Mouse (Mus musculus) embryonic facial prominence, embryonic 14.5 days (tissue): ENCODE data around the gene Hoxb6. TPM values are rescaled to one million over a fixed set of nuclear protein-coding genes. Genes with fewer than 3 reads are reported as not detected.

Source experiments
- ATAC-seq: fragments of 200-750 bp; cut with Nextera tagmentation; 2 replicates; pipeline ENCODE4 v1.8.0; 2017; ENCODE audit warnings: low read depth, moderate number of reproducible peaks, moderate TSS enrichment
- DNase-seq: peaks from one replicate; pipeline ENCODE4 v3.0.0-alpha.2; 2015; ENCODE audit warnings: low spot score
- H3K27ac ChIP-seq: fragments of 300-500 bp; sonication (generic); replicated peaks from 2 replicates; pipeline ENCODE4 v1.5.1; 2014; ENCODE audit warnings: low read depth, mild to moderate bottlenecking, low read length, moderate library complexity
- H3K27me3 ChIP-seq: fragments of 300-500 bp; sonication (generic); replicated peaks from 2 replicates; pipeline ENCODE4 v1.6.1; 2014; ENCODE audit warnings: low read length; ENCODE audit not compliant: control insufficient read depth, insufficient read depth
- H3K36me3 ChIP-seq: fragments of 300-500 bp; sonication (generic); 2 replicates; pipeline ENCODE4 v1.6.1; 2014; ENCODE audit warnings: low read length, mixed read lengths; ENCODE audit not compliant: control insufficient read depth, insufficient read depth
- H3K4me1 ChIP-seq: fragments of 300-500 bp; sonication (generic); 2 replicates; pipeline ENCODE4 v1.6.1; 2014; ENCODE audit warnings: antibody characterized with exemption, low read length; ENCODE audit not compliant: control insufficient read depth, insufficient read depth
- H3K4me2 ChIP-seq: fragments of 300-500 bp; sonication (generic); 2 replicates; pipeline ENCODE4 v1.6.1; 2014; ENCODE audit warnings: low read depth, mild to moderate bottlenecking, low read length, moderate library complexity, mixed read lengths
- H3K4me3 ChIP-seq: fragments of 300-500 bp; sonication (generic); 2 replicates; pipeline ENCODE4 v1.5.1; 2014; ENCODE audit warnings: low read depth, mild to moderate bottlenecking, low read length
- H3K9ac ChIP-seq: fragments of 300-500 bp; sonication (generic); 2 replicates; pipeline ENCODE4 v1.6.1; 2014; ENCODE audit warnings: low read depth, mild to moderate bottlenecking, low read length, moderate library complexity, mixed read lengths
- H3K9me3 ChIP-seq: fragments of 300-500 bp; sonication (generic); 2 replicates; pipeline ENCODE4 v1.6.1; 2016; ENCODE audit warnings: low read length; ENCODE audit not compliant: control insufficient read depth
- WGBS: fragments of 180-500 bp; shearing (Covaris S2); extraction: QIAGEN DNeasy Blood & Tissue Kit; methylation state at CpG from one replicate; pipeline ENCODE4 v1.1.7; 2014; 5-methylcytosine and 5-hydroxymethylcytosine counted together
- polyA plus RNA-seq: library from polyadenylated mRNA; unstranded; fragments of >200 nt; fragmentation: Nextera tagmentation; extraction: Ambion mirVana; gene quantifications from 2 replicates; pipeline ENCODE4 v1.2.1, GENCODE M21; 2014

Hoxb6 gene
- polyA plus RNA-seq, 1 experiment from 2014 or later, result 0.22 TPM

GRCm38 (mm10) chr11:96297428-96297827, 5.2 kb downstream of the Hoxb6 start:
- no peaks in the 10 kb centered on the region for H3K9me3 ChIP-seq
- no peaks in the 10 kb centered on the region for H3K36me3 ChIP-seq
- DNase-seq (no peak), ATAC-seq (no peak)
- no peak overlapping the region for H3K27ac ChIP-seq
- H3K9ac ChIP-seq, result no peak overlapping the region
- H3K27me3 ChIP-seq, result peaks cover 100% of the 10 kb centered on the region
- H3K4me2 ChIP-seq, result no peak overlapping the region
- 3% methylated on average over 3 of the region's 3 CpGs for WGBS
- H3K4me1 ChIP-seq, result no peaks in the 10 kb centered on the region
- H3K4me3 ChIP-seq, result no peak overlapping the region

GRCm38 (mm10) chr11:96297968-96298635, 5.8 kb downstream of the Hoxb6 start:
- no peak overlapping the region for H3K9ac ChIP-seq
- H3K4me2 ChIP-seq, result no peak overlapping the region
- no peaks in the 10 kb centered on the region for H3K9me3 ChIP-seq
- no peak overlapping the region for H3K4me3 ChIP-seq
- no peak for DNase-seq
- ATAC-seq, result no peak
- no peak overlapping the region for H3K27ac ChIP-seq
- H3K27me3 ChIP-seq, result peaks cover 100% of the 10 kb centered on the region
- no peaks in the 10 kb centered on the region for H3K4me1 ChIP-seq
- no peaks in the 10 kb centered on the region for H3K36me3 ChIP-seq
- WGBS, result 4% methylated on average over 11 of the region's 11 CpGs

- H3K4me2 ChIP-seq, result peak overlapping the region; percentile 37
- no peaks in the 10 kb centered on the region for H3K36me3 ChIP-seq
- no peaks in the 10 kb centered on the region for H3K9me3 ChIP-seq
- no peaks in the 10 kb centered on the region for H3K4me1 ChIP-seq
- ATAC-seq, result no peak
- 1% methylated on average over 32 of the region's 66 CpGs for WGBS
- H3K9ac ChIP-seq, result peak overlapping the region; percentile 15; the same call in 1 of the 2 replicates
- H3K27me3 ChIP-seq, result peaks cover 100% of the 10 kb centered on the region
- no peak overlapping the region for H3K27ac ChIP-seq
- peak overlapping the region; percentile 14; the same call in 1 of the 2 replicates for H3K4me3 ChIP-seq
- no peak for DNase-seq
Measured at GRCm38 (mm10) chr11:96298895-96299667, 6.8 kb downstream of the Hoxb6 start.

GRCm38 (mm10) chr11:96299781-96300180, 7.5 kb downstream of the Hoxb6 start:
- DNase-seq (no peak), ATAC-seq (no peak)
- H3K4me3 ChIP-seq, result peak overlapping the region; percentile 14; the same call in 1 of the 2 replicates
- peaks cover 100% of the 10 kb centered on the region for H3K27me3 ChIP-seq
- no peak overlapping the region for H3K27ac ChIP-seq
- WGBS, result 1% methylated on average over 9 of the region's 9 CpGs
- H3K4me2 ChIP-seq, result no peak overlapping the region
- H3K36me3 ChIP-seq, result no peaks in the 10 kb centered on the region
- H3K4me1 ChIP-seq, result no peaks in the 10 kb centered on the region
- H3K9ac ChIP-seq, result no peak overlapping the region
- H3K9me3 ChIP-seq, result no peaks in the 10 kb centered on the region

- H3K9me3 ChIP-seq, result no peaks in the 10 kb centered on the region
- peak overlapping the region; percentile 1; the same call in 1 of the 2 replicates for H3K4me3 ChIP-seq
- H3K9ac ChIP-seq, result no peak overlapping the region; the same call in 1 of the 2 replicates
- ATAC-seq (no peak), DNase-seq (no peak)
- no peak overlapping the region for H3K27ac ChIP-seq
- H3K4me2 ChIP-seq, result peak overlapping the region; percentile 3; the same call in 1 of the 2 replicates
- no peaks in the 10 kb centered on the region for H3K4me1 ChIP-seq
- H3K27me3 ChIP-seq, result peaks cover 100% of the 10 kb centered on the region
- 1% methylated on average over 22 of the region's 35 CpGs for WGBS
- H3K36me3 ChIP-seq, result no peaks in the 10 kb centered on the region
Measured at GRCm38 (mm10) chr11:96300354-96301063, 8.2 kb downstream of the Hoxb6 start.

GRCm38 (mm10) chr11:96301064-96301431, 8.8 kb downstream of the Hoxb6 start:
- Histone ChIP-seq H3K4me3 (no peak overlapping the region), H3K27ac (no peak overlapping the region), H3K27me3 (peaks cover 100% of the 10 kb centered on the region), H3K4me2 (peak overlapping the region; percentile 3; the same call in 1 of the 2 replicates), H3K9me3 (no peaks in the 10 kb centered on the region), H3K9ac (no peak overlapping the region; the same call in 1 of the 2 replicates), H3K36me3 (no peaks in the 10 kb centered on the region), H3K4me1 (no peaks in the 10 kb centered on the region)
- ATAC-seq (no peak), DNase-seq (no peak)
- WGBS, result 6% methylated on average over 7 of the region's 10 CpGs

- H3K27me3 ChIP-seq, result peaks cover 100% of the 10 kb centered on the region
- no peaks in the 10 kb centered on the region for H3K36me3 ChIP-seq
- WGBS, result 2% methylated on average over 15 of the region's 15 CpGs
- DNase-seq, result no peak
- ATAC-seq, result no peak
- no peak overlapping the region for H3K4me3 ChIP-seq
- H3K4me1 ChIP-seq, result no peaks in the 10 kb centered on the region
- no peak overlapping the region for H3K9ac ChIP-seq
- H3K4me2 ChIP-seq, result no peak overlapping the region
- no peak overlapping the region for H3K27ac ChIP-seq
- H3K9me3 ChIP-seq, result no peaks in the 10 kb centered on the region
Measured at GRCm38 (mm10) chr11:96301837-96302236, 9.6 kb downstream of the Hoxb6 start.

- H3K4me3 ChIP-seq, result no peak overlapping the region; the same call in 1 of the 2 replicates
- no peaks in the 10 kb centered on the region for H3K9me3 ChIP-seq
- no peak overlapping the region for H3K27ac ChIP-seq
- H3K9ac ChIP-seq, result no peak overlapping the region
- H3K4me1 ChIP-seq, result no peaks in the 10 kb centered on the region
- no peak overlapping the region for H3K4me2 ChIP-seq
- H3K27me3 ChIP-seq, result peaks cover 100% of the 10 kb centered on the region
- WGBS, result 6% methylated on average over 23 of the region's 23 CpGs
- H3K36me3 ChIP-seq, result no peaks in the 10 kb centered on the region
- DNase-seq (no peak), ATAC-seq (no peak)
Measured at GRCm38 (mm10) chr11:96302381-96303150, 10.3 kb downstream of the Hoxb6 start.
